Mouse (Mus musculus) ovary, adult 2 months (tissue): ENCODE measurements around the gene Hcn3. TPM values are rescaled to one million over a fixed set of nuclear protein-coding genes. Genes with fewer than 3 reads are reported as not detected.

Source experiments
- polyA plus RNA-seq: library from polyadenylated mRNA; depleted of rRNA; stranded (reverse); fragments of >200 nt; gene quantifications from 2 replicates; pipeline ENCODE4 v1.2.3, GENCODE M21; 2012; rRNA removed

Hcn3 gene
- 9.1 and 13.9 TPM in 2 replicates for polyA plus RNA-seq

DNA sequence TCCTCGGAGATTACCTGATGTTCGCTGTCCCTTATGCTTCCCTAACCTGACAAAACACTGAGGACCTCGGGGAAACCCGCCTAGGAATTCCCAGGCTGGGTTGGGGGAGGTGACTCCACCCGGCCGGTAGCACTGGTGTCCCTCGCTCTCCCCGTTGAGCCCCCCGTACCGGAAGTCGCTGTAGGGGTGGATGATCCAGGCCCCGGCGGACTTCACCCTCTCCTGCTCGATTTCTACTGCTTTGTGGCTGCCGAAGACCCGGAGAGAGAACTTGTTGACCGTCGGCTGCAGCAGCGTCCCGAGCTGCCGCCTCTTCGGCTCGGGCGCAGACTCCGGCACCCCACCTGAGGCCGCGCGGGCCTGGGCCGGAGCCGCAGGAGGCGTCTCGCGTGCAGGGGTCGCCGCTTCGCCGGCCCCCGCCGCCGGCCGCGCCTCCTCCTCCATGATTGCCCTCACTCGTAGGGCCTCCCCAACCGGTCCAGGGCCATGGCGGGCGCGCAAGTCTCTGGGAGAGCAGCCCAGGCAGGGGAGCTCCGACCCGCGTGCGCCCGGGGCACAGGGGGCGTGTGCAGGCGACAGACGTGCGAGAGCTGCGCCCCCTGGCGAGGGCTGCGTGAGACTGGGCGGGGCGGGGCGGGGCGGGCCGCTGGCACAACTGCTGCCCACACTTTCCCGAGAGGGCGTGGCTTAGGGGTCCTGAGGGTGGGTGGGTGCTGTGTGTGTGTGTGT lies at the start of gene Hcn3:
Gene Hcn3 (minus strand): TSS at position 581 of the 729 bp plus-strand sequence.

DNA sequence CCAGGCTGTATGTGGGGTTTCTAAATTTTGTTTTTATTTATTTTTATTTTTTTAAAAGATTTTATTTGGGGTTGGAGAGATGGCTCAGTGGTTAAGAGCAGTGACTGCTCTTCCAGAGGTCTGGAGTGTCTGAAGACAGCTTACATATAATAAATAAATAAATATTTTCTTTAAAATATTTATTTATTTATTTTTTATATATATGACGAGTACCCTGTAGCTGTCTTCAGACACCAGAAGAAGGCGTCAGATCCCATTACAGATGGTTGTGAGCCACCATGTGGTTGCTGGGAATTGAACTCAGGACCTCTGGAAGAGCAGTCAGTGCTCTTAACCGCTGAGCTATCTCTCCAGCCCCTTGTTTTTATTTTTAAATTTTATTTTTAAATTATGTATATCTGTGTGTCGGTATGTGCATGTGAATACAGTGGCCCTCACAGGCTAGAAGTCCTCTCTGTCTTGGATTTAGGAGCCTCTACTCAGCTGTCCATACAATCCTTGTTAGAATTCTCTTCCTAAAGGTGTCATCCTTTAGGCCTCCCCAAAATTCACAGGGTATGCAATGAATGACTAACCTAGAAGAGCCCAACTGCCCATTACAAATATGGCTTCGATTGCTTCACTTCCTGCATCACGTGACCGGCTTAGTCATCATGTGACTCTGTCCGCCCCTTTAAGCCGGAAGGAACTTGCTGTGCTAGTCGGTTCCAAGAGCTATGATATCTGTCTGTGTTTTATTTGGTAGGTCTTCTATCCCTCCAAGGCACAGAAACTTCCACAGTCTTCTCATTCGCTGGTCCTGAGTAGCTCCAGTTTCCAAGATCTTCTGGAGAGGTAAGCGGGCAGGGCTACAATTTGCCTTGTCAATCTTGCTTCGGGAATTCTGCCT lies 42.5 kb upstream of the Hcn3 start, which contains the start of gene Gba:
Gene Gba (plus strand): TSS at position 676 of the 889 bp plus-strand sequence.

DNA sequence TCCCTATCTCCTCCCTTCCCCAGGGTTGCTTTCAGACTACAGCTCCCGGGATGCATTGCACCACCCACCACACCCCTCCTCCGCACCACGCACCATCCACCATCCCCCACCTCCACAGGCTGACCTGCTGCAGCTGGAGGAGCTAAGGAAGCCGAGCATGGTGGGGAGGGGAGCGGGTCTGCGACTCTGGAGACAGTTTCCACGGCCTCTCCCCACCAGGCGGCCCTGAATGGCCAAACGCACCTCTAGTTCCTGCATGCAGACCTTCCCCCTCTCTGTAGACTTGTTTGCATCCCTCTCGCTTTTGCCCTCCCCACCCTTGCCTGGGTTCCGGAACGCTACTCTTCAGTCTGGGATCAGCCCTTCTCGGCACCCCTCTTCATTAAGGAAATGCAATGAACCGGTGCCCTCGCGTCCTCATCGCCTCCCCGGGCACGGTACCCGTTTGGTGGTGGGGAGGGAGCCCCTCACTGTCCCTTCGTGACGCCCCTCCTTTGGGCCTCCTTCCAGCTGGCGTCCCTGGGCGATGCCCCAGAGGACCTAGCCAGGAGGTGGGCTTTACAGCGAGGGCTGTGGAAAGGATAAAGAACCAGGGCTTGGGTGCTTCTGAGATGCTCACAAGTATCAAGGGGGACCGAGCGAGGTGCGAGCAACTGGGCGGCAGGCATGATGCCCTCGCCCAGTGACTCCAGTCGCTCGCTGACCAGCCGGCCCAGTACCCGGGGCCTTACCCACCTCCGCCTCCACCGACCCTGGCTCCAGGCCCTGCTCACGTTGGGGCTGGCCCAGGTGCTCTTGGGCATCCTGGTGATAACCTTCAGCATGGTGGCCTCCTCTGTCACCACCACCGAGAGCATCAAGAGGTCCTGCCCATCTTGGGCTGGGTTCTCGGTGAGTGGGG lies 23.3 kb upstream of the Hcn3 start, which contains the start of gene Fam189b:
Gene Fam189b (plus strand): TSS at position 86 of the 901 bp plus-strand sequence.

DNA sequence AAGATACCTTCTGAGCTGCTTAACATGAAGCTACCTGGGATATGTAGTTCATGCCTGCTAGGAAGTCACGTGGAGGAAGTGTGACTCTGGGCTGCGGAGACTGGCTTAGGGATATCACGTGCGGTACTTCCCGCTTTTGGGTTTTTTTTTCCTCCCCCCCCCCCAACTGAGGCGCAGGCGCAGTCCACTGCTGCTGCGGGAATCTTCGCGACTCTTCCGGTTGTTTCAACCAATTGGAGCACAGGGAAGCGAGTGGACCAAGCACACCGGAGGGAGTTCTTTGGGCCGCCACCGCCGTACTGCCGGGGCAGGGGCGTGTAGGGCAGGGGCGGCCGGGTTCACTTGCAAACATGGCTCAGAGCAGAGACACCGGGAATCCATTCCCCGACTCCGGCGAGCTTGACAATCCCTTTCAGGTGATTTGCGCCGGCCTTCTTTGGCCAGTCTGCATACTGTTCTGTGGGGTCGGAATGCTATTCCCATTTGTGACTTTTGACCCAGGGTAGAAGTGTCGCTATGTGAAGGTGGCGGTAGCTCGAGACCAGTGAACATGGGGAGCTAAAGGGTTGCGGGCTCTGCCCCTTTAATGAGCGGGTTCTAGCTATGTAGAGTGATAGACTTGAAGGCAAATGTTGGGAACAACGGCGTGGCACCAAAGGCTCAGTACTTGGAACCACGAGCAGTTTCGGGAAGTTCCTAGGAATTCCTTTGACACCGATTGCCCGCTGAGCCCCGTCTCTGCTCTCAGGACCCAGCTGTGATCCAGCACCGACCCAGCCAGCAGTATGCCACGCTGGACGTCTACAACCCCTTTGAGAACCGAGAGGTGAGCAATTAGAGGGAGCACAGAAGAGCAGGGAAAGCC lies 17.5 kb upstream of the Hcn3 start, which contains the start of gene Scamp3:
Gene Scamp3 (plus strand): TSS at position 232 of the 865 bp plus-strand sequence.

DNA sequence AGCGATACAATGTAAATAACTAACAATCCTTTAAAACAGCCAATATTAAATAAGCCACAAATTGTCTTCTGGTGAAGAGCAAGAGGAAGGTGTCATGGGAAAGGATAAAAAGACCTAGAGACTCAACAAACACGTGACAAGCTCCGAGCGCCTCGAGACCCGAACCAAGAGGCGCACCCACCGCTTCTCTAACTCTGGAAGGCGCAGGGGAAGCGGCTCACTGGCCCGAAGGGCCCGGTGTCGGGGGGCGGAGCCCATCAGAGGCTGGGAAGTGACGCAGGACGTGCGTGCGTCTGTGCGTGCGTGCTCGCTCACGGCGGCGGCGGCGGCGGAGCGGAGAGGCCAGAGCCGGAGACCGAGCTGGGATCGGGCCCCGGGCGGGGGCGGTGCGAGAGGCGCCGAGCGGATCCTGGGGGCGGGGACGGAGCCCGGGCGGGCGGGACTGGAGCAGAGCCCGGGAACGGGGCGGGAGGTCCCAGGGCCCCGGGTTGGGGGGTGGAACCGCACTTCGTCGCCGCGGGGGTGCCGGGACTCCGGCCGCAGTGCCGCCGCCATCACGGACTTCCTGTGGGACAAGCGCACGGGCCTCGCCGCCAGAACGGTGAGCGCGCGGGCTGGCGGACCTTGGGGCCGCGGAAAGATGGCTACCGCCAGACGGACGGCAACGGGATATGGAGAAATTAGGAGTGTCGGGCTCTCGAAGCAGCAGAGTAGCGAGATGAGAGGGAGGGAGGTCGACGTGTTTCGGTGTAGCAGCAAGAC lies 4.7 kb upstream of the Hcn3 start, which contains the start of gene Clk2:
Gene Clk2 (plus strand): TSS at position 290 of the 762 bp plus-strand sequence.

DNA sequence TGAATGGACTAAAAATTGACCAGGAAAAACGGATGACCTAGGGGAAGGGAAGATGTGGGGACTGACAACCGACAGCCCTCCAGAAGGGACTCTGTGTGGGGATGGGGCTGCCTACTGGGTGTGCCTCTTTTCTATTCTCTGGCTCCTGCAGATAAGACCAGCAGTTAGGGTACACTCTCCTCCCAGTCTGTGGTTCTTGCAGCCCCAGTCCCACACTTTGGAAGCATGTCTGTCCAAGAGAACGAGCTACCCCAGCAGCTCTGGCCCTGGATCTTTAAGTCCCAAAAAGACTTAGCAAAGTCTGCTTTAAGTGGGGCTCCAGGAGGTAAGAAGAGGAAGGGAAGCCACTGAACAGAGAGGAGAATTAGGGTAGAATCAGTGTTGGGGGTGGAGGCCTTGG lies 24.0 kb downstream of the Hcn3 start, which contains the start of gene Pklr:
Gene Pklr (plus strand): TSS at position 185 of the 400 bp plus-strand sequence.

DNA sequence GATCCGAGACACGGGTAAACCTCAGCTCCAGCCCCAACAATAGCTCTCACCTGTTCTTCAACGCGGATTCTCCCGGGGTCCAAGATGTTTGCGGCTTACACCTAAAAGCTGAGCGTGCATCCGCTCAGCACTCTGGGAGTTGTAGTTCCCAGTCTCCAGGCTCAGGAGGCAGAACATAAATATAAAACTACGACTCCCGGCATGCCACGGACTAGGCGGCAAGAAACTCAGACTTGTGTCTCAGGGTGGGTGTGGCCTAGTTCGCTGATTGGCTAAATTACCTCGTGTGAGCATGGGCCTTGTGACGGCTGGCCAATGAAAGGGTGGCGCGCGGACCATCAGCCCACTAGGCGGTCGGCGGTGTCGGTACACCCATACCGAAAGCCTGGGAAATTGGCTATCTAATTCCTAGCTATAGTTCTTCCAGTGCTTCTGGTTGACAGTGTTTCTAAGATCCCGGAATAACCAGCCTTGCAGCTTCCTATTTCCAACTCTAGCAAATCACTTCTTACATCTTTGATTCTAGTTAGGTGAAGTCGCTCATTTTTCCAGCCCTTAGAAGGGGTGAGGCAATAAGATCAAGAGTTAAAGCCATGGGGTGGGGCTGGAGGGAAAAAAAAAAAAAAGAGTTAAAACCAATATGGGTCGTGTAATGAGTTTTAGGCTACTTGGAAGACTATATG lies 58.0 kb downstream of the Hcn3 start, which contains the start of gene Fdps:
Gene Fdps (minus strand): TSS at position 148 of the 683 bp plus-strand sequence.

DNA sequence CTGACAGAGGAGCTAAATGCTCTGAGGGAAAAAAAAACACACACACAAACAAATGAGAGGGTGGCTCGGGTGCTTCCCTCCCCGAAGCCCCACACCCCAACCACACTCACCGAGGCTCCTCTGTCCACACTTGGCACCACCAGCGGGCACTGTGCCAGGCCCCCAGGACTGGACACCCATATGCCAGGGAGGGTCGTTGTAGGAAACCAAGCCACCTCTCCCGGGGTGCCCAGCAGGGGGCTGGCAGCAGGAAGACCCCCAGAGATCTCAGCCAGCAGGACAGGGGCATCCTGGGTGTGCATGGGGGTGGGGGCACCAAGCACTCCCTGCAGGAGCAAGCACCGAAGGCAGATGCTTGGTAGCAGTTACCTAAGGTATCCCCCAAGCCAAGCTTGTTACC lies 59.2 kb downstream of the Hcn3 start, which contains the start of gene Gm43738:
Gene Gm43738 (minus strand): TSS at position 289 of the 400 bp plus-strand sequence.

Other genes with a start within 250 kb of the Hcn3 start
- 45.9 and 55.4 TPM in 2 replicates for gene Msto1, start 246.2 kb downstream of the Hcn3 start, polyA plus RNA-seq
- 8.8 and 10.1 TPM in 2 replicates for gene Ash1l, start 209.6 kb downstream of the Hcn3 start, polyA plus RNA-seq
- gene Dap3, start 209.0 kb downstream of the Hcn3 start, polyA plus RNA-seq, result 36.9 and 38.6 TPM in 2 replicates
- 36.2 and 37.3 TPM in 2 replicates for gene Rusc1, start 66.9 kb downstream of the Hcn3 start, polyA plus RNA-seq
- not detected in 2 replicates for gene Gm43738, start 59.1 kb downstream of the Hcn3 start, polyA plus RNA-seq
- gene Fdps, start 58.2 kb downstream of the Hcn3 start, polyA plus RNA-seq, result 139 and 176 TPM in 2 replicates
- gene Pklr, start 24.1 kb downstream of the Hcn3 start, polyA plus RNA-seq, result 2.0 and 8.7 TPM in 2 replicates
- 89.7 and 99.3 TPM in 2 replicates for gene Clk2, start 4.6 kb upstream of the Hcn3 start, polyA plus RNA-seq
- 154 and 183 TPM in 2 replicates for gene Scamp3, start 17.3 kb upstream of the Hcn3 start, polyA plus RNA-seq
- gene Fam189b, start 22.9 kb upstream of the Hcn3 start, polyA plus RNA-seq, result 63.7 and 65.9 TPM in 2 replicates
- 61.5 and 89.3 TPM in 2 replicates for gene Gba, start 42.7 kb upstream of the Hcn3 start, polyA plus RNA-seq
- 59.8 and 60.5 TPM in 2 replicates for gene Thbs3, start 55.0 kb upstream of the Hcn3 start, polyA plus RNA-seq
- 229 and 256 TPM in 2 replicates for gene Mtx1, start 66.9 kb upstream of the Hcn3 start, polyA plus RNA-seq
- 16.1 and 33.4 TPM in 2 replicates for gene Muc1, start 68.9 kb upstream of the Hcn3 start, polyA plus RNA-seq
- 267 and 351 TPM in 2 replicates for gene Krtcap2, start 85.8 kb upstream of the Hcn3 start, polyA plus RNA-seq
- 16.5 and 20.5 TPM in 2 replicates for gene Trim46, start 86.1 kb upstream of the Hcn3 start, polyA plus RNA-seq
- 503 and 662 TPM in 2 replicates for gene Dpm3, start 99.2 kb upstream of the Hcn3 start, polyA plus RNA-seq
- gene Slc50a1, start 110.4 kb upstream of the Hcn3 start, polyA plus RNA-seq, result 203 and 215 TPM in 2 replicates
- 43.0 and 48.2 TPM in 2 replicates for gene Efna1, start 120.9 kb upstream of the Hcn3 start, polyA plus RNA-seq
- 1.9 and 5.0 TPM in 2 replicates for gene Efna3, start 162.8 kb upstream of the Hcn3 start, polyA plus RNA-seq
- 36.4 and 44.7 TPM in 2 replicates for gene Efna4, start 177.8 kb upstream of the Hcn3 start, polyA plus RNA-seq
- gene Adam15, start 189.8 kb upstream of the Hcn3 start, polyA plus RNA-seq, result 179 and 187 TPM in 2 replicates
- gene Dcst2, start 201.8 kb upstream of the Hcn3 start, polyA plus RNA-seq, result 0.23 and 0.62 TPM in 2 replicates
- 0.30 and 0.32 TPM in 2 replicates for gene Dcst1, start 205.1 kb upstream of the Hcn3 start, polyA plus RNA-seq
- 68.2 and 77.9 TPM in 2 replicates for gene Zbtb7b, start 234.6 kb upstream of the Hcn3 start, polyA plus RNA-seq
- gene Lenep, start 242.6 kb upstream of the Hcn3 start, polyA plus RNA-seq, result 2.0 TPM in 1 of 2 replicates, not detected in the other